Mouse (Mus musculus) embryo, embryonic 11 days (tissue): ENCODE data around the gene Rtkn.

ENCODE experiments used
- DNase-seq: peaks from one replicate; pipeline ENCODE4 v3.0.0-alpha.2; 2015

Rtkn gene

DNA sequence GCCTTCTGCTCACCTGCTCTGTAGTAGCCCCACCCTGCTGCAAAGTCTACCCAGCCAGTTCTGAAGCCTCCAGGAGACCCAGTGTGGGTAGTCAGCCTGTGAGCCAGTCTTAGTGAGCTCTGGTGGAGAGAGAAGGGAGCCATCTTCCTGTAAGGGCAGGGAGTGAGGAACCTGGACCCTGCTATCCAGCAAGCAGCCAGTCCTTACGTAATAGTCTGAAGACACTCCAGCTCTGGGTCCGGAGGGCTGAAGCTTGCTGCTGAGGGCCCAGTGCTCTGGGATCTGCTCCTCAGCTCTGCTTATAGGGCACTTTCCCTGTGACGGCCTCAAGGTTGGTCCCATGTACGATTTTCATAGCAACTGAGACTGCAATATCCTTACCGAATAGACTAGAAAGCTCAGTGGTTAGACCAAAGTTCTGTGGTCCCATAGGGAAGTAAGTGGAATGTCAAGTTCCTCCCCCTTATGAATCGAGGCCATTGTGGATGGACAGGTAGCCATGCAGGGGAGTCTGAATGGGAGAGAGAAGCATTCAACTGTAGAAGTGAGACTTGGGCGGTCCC is at the start of gene Rtkn:
Gene Rtkn (plus strand): TSS at position 513 of the 563 bp plus-strand sequence.
- DNase-seq, result no peak

GRCm38 (mm10) chr6:83086121-83087035 is 48.9 kb upstream of the Rtkn start, which contains the start of gene Lbx2:
TSS of gene Lbx2 (plus strand) at chr6:83086367.
- peak; percentile 39 for DNase-seq

- DNase-seq, result peak; percentile 55
These were observed 47.9 kb upstream of the Rtkn start for GRCm38 (mm10) chr6:83087205-83087925.

DNA sequence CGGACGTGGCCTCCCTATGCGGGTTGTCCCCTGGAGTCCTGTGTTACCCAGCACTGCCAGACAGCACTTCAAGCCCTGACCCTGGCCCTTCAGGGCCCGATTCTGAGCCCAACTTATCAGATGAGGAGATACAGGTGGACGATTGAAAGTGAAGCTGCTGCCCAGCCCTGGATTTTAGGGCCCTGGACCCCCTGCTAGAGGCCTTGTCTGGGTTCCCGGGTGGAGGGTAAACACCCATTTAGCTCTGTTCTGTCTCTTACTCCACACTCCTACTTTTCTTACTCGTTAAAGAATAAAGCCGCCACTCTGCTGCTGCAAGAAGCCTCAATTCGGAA is 47.4 kb upstream of the Rtkn start:
- no peak for DNase-seq

GRCm38 (mm10) chr6:83092416-83093127 is 42.7 kb upstream of the Rtkn start:
- no peak for DNase-seq

- no peak for DNase-seq
These were observed 39.3 kb upstream of the Rtkn start for GRCm38 (mm10) chr6:83095968-83096367.

DNA sequence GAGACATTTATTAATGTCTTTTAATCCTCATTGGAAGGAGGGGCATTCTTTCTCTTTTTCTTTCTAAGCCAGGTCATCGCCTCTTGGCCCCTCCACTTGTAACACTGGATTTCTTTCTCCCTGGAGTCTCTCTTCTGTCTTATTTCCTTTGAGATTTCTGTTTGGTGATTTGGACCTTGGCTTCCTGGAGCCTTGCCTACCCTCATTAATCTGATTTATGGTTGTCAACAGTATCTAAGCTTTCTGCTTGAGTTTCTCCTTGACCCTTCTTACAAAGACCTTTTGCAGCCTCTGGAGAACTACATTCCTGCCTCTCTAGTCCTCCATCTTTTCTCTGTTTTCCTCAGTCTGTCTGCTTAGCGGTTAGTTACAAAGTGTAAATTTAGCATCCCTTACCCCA is 36.9 kb upstream of the Rtkn start:
- no peak for DNase-seq

- DNase-seq, result peak; percentile 92
These were observed 34.0 kb upstream of the Rtkn start, which contains the start of the genes Ccdc142 and Gm42688 for GRCm38 (mm10) chr6:83101316-83101687. TSS of gene Ccdc142 (plus strand) at chr6:83101601. TSS of gene Gm42688 (plus strand) at chr6:83101617.

DNA sequence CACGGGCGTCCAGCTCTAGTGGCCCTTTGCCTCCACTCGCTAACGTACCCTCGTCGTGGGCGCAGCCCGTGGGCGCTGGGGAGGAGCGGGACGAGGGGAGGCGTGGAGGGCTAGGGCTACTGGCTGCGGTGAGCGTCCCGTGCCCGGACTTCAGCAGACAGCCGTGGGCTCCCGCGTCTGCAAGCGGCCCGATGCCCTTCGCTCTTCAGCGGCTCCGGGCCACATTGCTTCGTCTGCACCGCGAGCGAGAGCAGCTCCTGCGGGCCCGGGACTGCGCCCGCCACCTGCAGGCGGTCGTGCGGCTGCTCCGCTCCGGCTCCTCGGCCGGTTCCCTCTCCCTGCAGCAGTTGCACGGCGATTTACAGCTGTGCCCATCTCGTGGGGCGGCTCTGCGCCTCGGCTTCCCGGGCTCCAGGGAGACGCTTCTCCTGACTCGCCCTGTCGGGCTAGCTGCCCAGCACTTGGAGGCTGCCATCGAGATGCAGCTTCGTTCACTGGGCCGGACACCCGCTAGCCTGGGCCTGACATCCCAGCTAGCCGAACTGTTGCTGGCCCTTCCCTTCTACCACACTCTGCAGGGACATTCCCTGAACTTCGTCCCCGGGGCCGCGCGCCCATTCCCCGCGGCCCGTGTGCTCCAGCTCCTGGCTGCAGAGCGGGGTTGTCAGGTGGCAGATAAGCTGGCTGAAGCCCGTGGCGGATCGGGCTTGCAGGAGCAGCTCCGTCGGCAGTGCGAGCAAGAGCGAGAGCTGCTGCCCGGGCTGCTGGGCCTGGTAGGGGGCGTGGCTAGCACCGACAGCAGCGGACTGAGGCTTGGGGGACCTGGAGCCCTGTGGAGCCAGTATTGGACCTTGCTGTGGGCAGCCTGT is 33.3 kb upstream of the Rtkn start:
- peak; percentile 84 for DNase-seq

GRCm38 (mm10) chr6:83103130-83103650 is 32.1 kb upstream of the Rtkn start:
- DNase-seq, result no peak

DNA sequence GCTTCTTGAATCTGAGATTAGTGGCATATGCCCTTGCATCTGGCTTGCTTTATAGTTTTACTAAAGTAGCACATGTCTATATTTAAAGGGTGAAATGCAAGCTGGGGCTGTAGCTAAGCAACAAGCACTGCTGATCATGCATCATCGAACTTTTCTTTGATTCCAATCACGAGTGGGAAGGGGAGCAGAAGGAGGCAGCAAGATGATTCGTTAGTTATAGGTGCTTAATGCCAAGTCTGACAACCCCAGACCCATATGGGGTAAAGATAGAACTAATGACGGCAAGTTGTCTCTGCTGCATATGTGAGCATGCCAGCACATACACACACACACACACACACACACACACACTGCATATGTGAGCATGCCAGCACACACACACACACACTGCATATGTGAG is 31.1 kb upstream of the Rtkn start:
- DNase-seq, result no peak

DNA sequence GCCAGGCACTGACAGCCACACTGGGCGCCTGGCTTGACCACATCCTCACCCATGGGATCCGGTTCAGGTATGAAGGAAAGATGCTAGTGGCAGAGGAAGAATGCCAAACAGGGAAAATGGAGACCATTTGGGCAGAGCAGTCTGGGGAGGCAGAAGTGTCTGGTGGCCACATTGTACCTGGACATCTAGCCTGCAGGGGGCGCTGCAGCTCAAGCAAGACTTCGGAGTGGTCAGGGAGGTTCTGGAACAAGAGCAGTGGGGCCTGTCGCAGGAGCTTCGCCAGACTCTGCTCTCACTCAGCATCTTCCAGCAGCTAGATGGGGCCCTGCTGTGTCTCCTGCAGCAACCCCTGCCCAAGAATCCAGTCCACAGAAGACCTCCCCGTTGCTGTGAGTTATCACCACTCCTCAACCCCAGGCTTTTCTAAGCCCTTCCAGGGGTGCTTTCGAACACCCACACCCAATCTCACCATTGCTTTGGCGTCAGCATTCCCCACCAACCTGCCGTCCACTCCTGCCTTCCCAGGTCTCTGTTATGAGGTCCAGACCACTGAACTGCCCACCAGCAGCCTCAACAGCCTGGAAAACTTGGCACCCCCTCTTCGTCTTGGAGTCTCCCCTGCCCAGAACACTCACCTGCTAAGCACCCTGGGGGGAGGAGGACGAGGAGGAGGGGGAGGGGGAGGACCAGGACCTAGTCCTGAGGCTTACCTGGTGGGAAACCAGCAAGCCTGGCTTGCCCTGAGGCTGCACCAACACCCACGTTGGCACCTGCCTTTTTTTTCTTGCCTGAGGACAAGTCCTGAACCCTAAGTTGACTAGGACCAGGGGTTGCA is 27.5 kb upstream of the Rtkn start:
- peak; percentile 86 for DNase-seq

- peak; percentile 89 for DNase-seq
These were observed 26.2 kb upstream of the Rtkn start, which contains the start of gene Mrpl53 for GRCm38 (mm10) chr6:83108762-83109668. TSS of gene Mrpl53 (plus strand) at chr6:83109040.

DNA sequence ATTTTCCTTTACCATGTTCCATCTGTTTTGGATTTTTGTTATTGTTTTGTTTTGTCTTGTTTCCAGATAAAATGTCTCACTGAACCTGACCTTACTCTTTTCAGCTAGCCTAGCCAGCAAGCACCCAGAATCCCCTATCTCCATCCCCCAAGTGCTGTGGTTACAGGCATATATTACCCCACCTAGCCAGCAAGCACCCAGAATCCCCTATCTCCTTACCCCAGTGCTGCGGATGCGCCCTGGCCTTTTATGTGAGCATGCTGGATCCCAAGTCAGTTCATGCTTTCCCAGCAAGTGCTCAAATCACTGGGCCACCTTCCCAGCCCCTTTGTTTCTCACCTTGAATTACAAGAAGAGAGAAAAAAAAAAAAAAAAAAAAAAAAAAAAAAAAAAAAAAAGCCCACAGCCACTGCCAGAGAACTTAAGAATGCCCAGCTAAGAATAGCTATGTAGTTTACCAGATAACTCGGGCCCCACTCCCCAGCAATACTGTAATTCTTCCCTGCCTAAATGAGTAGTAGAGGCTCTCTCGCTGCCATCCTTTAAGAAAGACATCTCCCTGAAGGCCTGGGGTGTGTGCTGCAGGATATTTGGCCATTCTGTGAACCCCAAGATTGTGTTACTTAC is 23.6 kb upstream of the Rtkn start:
- DNase-seq, result no peak

DNA sequence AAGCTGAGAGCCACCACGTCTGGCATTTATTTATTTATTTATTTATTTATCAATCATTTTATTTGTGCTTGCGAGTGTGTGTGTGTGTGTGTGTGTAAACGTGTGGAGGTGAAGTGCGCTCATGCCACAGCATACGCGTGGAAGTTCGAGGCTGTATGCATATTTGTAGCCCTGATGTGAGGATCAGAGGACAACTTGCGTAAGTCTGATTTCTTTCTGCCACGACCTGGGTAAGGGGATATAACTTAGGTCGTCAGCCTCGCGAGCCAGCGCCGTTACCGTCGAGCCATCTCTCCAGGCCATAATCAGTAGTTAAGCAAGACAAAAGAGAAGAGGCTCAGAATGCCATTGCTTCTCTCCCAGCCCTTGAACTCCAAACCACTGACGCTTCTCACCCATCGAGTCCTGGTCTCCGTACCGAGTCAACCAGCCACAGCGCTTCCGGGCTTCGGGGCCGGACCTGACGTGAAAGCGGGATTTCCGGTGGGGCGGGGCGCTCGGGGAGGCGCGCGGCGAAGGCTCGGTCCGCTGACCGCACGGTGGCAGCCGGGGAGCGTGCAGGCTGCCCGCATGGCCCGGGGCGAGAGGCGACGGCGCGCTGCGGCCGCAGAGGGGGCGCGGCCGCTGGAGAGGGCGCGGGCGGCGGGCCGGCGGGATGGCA is 20.1 kb upstream of the Rtkn start, which contains the start of gene Mogs:
Gene Mogs (plus strand): TSS at position 486 of the 661 bp plus-strand sequence.
- DNase-seq, result peak; percentile 96

DNA sequence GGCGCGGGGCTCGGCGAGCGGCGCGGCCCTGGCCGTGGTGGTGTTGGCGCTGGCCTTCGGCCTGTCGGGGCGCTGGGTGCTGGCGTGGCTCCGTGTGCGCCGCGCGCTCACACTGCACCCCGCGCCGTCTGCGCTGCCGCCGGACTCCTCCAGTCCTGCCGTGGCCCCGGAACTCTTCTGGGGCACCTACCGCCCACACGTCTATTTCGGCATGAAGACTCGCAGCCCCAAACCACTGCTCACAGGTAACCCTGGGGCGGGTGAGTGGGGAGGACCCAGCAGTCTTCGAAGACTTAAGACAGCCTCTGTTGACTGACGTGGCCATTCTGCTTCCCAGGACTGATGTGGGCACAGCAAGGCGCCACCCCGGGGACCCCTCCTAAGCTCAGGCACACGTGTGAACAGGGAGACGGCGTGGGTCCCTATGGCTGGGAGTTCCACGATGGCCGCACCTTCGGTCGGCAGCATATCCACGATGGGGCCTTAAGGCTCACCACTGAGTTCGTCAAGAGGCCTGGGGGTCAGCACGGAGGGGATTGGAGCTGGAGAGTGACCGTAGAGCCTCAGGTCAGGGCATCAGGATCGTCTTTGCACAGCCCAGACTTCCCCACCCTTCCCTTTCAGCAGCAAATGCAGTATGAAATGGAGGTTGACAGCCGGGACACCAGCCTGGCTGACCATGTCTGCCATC is 19.4 kb upstream of the Rtkn start:
- DNase-seq, result no peak

DNA sequence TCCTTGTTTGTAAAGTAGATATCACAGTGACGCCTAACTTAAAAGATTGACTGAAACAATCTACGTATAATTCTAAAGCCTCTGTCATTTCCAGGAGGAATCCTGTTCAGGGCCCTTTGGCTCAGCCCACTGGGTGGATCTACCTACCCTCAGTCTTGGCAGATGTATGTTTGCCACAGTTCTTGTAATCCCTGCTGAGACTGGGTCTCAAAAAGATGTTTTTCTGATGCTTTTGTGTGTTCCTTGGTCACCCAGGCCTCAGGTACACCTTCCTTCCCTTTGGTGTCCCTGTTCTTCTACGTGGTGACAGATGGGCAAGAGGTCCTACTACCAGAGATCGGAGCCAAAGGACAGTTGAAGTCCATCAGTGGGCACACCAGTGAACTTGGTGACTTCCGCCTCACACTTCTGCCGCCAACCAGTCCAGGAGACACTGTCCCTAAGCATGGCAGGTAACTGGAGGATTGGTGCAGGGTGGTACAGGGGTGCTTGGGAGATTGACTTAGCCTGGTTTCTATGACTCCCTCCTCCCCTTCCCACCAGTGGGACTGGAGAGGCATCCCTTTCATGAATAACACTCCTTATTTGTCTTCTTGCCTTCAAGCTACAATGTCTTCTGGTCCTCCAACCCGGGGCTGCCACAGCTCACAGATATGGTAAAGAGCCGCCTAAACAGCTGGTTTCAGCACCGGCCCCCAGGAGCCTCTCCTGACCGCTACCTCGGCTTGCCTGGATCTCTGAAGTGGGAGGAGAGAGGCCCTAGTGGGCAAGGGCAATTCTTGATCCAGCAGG is 18.7 kb upstream of the Rtkn start:
- DNase-seq, result no peak
